In the genomic region with DNA sequence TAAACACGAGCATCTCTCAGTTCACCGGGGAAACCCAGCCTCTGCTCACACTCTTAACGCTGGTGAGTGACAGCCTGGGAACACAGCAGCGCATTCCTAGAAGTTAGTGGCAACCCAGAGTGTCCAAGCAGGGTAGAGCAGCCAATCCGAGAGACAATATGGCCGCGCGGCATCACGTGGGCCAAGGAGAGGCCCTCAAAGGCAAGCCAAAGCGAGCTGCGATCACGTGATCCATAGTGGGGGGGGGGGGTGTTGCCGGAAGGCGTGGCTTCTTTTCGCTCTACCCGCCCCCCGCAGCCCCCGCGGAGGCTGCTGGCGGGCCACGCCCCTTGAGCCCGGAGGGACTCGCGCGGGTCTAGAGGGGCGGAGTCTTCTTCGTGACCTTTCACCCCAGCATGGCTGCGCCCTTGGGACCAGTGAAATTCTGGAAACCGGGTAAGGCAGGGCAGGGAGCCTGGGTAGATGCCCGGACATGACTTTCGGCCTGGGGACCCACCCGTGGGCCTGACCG, we compare ENCODE assay signal across 8 mouse cellular contexts. TPM values are rescaled to one million over a fixed set of nuclear protein-coding genes. Genes with fewer than 3 reads are reported as not detected.
DNase-seq lines count a peak whose midpoint lies in the region; ATAC-seq and TF ChIP-seq lines count a peak whose summit lies in the region.

Gene Dhx35, plus strand, starts transcription at position 314 of the 511 bp plus-strand sequence.

- WGBS in heart, embryonic 12.5 days: under 1% methylated on average over 28 of the region's 33 CpGs
- 0% methylated on average over 33 of the region's 33 CpGs for WGBS in kidney, postnatal 0 days
- under 1% methylated on average over 30 of the region's 33 CpGs for WGBS in liver, embryonic 11.5 days
- 0% methylated on average over 33 of the region's 33 CpGs for WGBS in stomach, embryonic 14.5 days

- H3K36me3 ChIP-seq in heart, embryonic 12.5 days: peaks cover 3% of the 10 kb centered on the region
- H3K36me3 ChIP-seq in kidney, postnatal 0 days (ENCODE audit: insufficient read depth, low read length): no peaks in the 10 kb centered on the region
- peaks cover 2% of the 10 kb centered on the region; the same call in 1 of the 2 replicates for H3K36me3 ChIP-seq in liver, embryonic 11.5 days (ENCODE audit: control insufficient read depth, insufficient read depth, low read length)
- H3K36me3 ChIP-seq in stomach, embryonic 14.5 days (ENCODE audit: control insufficient read depth, insufficient read depth, low read length): no peaks in the 10 kb centered on the region

- peak within 1 kb of the TSS; percentile 80 for H3K4me3 ChIP-seq in heart, embryonic 12.5 days
- peak within 1 kb of the TSS; percentile 89 for H3K4me3 ChIP-seq in kidney, postnatal 0 days (replicated peaks; ENCODE audit: low read depth, low read length)
- H3K4me3 ChIP-seq in liver, embryonic 11.5 days (ENCODE audit: low read depth, low read length): peak within 1 kb of the TSS; percentile 92
- H3K4me3 ChIP-seq in stomach, embryonic 14.5 days (ENCODE audit: low read depth, low read length): peak within 1 kb of the TSS; percentile 79

- ATAC-seq in erythroid progenitor cell, adult 5-6 weeks (replicated peaks; ENCODE audit: low FRiP score, poor library complexity, severe bottlenecking): peak; percentile 92
- ATAC-seq in heart, embryonic 12.5 days (ENCODE audit: insufficient number of reproducible peaks, low FRiP score): peak; percentile 100
- peak; percentile 99 for ATAC-seq in kidney, postnatal 0 days (replicated peaks; ENCODE audit: low FRiP score, low read depth)
- ATAC-seq in liver, embryonic 11.5 days (replicated peaks; ENCODE audit: low FRiP score): peak; percentile 98
- ATAC-seq in stomach, embryonic 14.5 days (ENCODE audit: insufficient number of reproducible peaks, insufficient read depth, low FRiP score, low read depth): peak; percentile 99

- peaks cover 12% of the 10 kb centered on the region for H3K4me1 ChIP-seq in heart, embryonic 12.5 days (replicated peaks)
- H3K4me1 ChIP-seq in kidney, postnatal 0 days (replicated peaks; ENCODE audit: insufficient read depth, low read length): 0 out of 2 replicates have a peak, but pooled peaks cover 5% of the 10 kb centered on the region
- H3K4me1 ChIP-seq in liver, embryonic 11.5 days (replicated peaks; ENCODE audit: control insufficient read depth, insufficient read depth, low read length): peaks cover 5% of the 10 kb centered on the region
- 0 out of 2 replicates have a peak, but pooled peaks cover 8% of the 10 kb centered on the region for H3K4me1 ChIP-seq in stomach, embryonic 14.5 days (ENCODE audit: control insufficient read depth, insufficient read depth, low read length)

- TF ChIP-seq CTCF in kidney, postnatal 0 days (IDR thresholded peaks at IDR 0.05; ENCODE audit: low read depth): no peak

- peak; percentile 97 for DNase-seq in CD4-positive helper T cell, adult 2 months (ENCODE audit: low read depth, low spot score)
- DNase-seq in brain, embryonic 18.5 days (ENCODE audit: low read depth, low spot score): peak; percentile 92
- peak; percentile 97 for DNase-seq in kidney, postnatal 0 days (ENCODE audit: low spot score)
- peak; percentile 97 for DNase-seq in liver, embryonic 11.5 days (ENCODE audit: low spot score)
- DNase-seq in naive thymus-derived CD4-positive, alpha-beta T cell, adult 2 months (ENCODE audit: low read depth): peak; percentile 96

- peak within 1 kb of the TSS; percentile 63 for H3K27ac ChIP-seq in heart, embryonic 12.5 days (ENCODE audit: poor library complexity, severe bottlenecking)
- H3K27ac ChIP-seq in kidney, postnatal 0 days: peak within 1 kb of the TSS; percentile 87
- peak within 1 kb of the TSS; percentile 60 for H3K27ac ChIP-seq in liver, embryonic 11.5 days (ENCODE audit: low read depth, low read length)
- peak within 1 kb of the TSS; percentile 67; the same call in 1 of the 2 replicates for H3K27ac ChIP-seq in stomach, embryonic 14.5 days (ENCODE audit: low read length)

- H3K9me3 ChIP-seq in heart, embryonic 12.5 days (replicated peaks): 0 out of 2 replicates have a peak, but pooled peaks cover under 1% of the 10 kb centered on the region
- no peaks in the 10 kb centered on the region for H3K9me3 ChIP-seq in kidney, postnatal 0 days (replicated peaks; ENCODE audit: low read length)
- no peaks in the 10 kb centered on the region for H3K9me3 ChIP-seq in liver, embryonic 11.5 days (ENCODE audit: control insufficient read depth, low read length)
- no peaks in the 10 kb centered on the region for H3K9me3 ChIP-seq in stomach, embryonic 14.5 days (ENCODE audit: control insufficient read depth, low read depth, low read length)

- H3K4me2 ChIP-seq in heart, embryonic 12.5 days: peak within 1 kb of the TSS; percentile 86
- peak within 1 kb of the TSS; percentile 90 for H3K4me2 ChIP-seq in kidney, postnatal 0 days (ENCODE audit: low read length)
- H3K4me2 ChIP-seq in liver, embryonic 11.5 days: peak within 1 kb of the TSS; percentile 80
- peak within 1 kb of the TSS; percentile 82 for H3K4me2 ChIP-seq in stomach, embryonic 14.5 days (replicated peaks; ENCODE audit: low read depth, low read length)

- H3K9ac ChIP-seq in heart, embryonic 12.5 days: peak within 1 kb of the TSS; percentile 84
- H3K9ac ChIP-seq in kidney, postnatal 0 days (ENCODE audit: low read depth, low read length): peak within 1 kb of the TSS; percentile 78
- peak within 1 kb of the TSS; percentile 80 for H3K9ac ChIP-seq in liver, embryonic 11.5 days (ENCODE audit: low read depth, low read length)
- peak within 1 kb of the TSS; percentile 54 for H3K9ac ChIP-seq in stomach, embryonic 14.5 days (replicated peaks; ENCODE audit: low read depth, low read length)

- H3K27me3 ChIP-seq in heart, embryonic 12.5 days (replicated peaks): no peaks in the 10 kb centered on the region
- no peaks in the 10 kb centered on the region for H3K27me3 ChIP-seq in kidney, postnatal 0 days (ENCODE audit: insufficient read depth, low read length)
- no peaks in the 10 kb centered on the region for H3K27me3 ChIP-seq in liver, embryonic 11.5 days (replicated peaks; ENCODE audit: control insufficient read depth, insufficient read depth, low read length)
- no peaks in the 10 kb centered on the region for H3K27me3 ChIP-seq in stomach, embryonic 14.5 days (ENCODE audit: control insufficient read depth, insufficient read depth, low read length)

RNA-seq across cellular contexts. Expression of gene Dhx35, which starts in this region (rescaled TPM):
- total RNA-seq in erythroid progenitor cell, adult 5-6 weeks (2015; ENCODE audit: low replicate concordance): 3.2 and 4.6 TPM in 2 replicates
- total RNA-seq in erythroid progenitor cell, adult 5-6 weeks (2017; ENCODE audit: low replicate concordance): 2.3 and 4.0 TPM in 2 replicates
- polyA plus RNA-seq in heart, embryonic 12.5 days (2016; fragmentation: Nextera tagmentation; extraction: Ambion mirVana): 14.1 and 14.9 TPM in 2 replicates
- polyA plus RNA-seq in kidney, postnatal 0 days (2015; fragmentation: Nextera tagmentation; extraction: Ambion mirVana): 13.4 and 14.4 TPM in 2 replicates
- 11.6 and 13.0 TPM in 2 replicates for polyA plus RNA-seq in liver, embryonic 11.5 days (2014; fragmentation: Nextera tagmentation; extraction: Ambion mirVana)
- polyA plus RNA-seq in stomach, embryonic 14.5 days (2014; fragmentation: Nextera tagmentation; extraction: Ambion mirVana): 16.0 and 16.4 TPM in 2 replicates

Comparison
In these comparisons a context has a peak if more than half of its experiments do, and no peak if none do; other contexts are left out.
1. Peak in every context shown above with its lines: DNase-seq, ATAC-seq, H3K4me3 ChIP-seq and H3K27ac ChIP-seq.